Mouse (Mus musculus): ENCODE measurements around the gene Dnaaf1. TPM values are rescaled to one million over a fixed set of nuclear protein-coding genes. Genes with fewer than 3 reads are reported as not detected.

Gene Dnaaf1
- 0.11 and 0.37 TPM in 2 replicates for polyA plus RNA-seq (2014; fragmentation: Nextera tagmentation; extraction: Ambion mirVana)

- ATAC-seq (ENCODE audit: low FRiP score, low TSS enrichment), result peak; percentile 89
- Histone ChIP-seq H3K27me3 (ENCODE audit: control insufficient read depth, insufficient read depth, low read length) (peaks cover 4% of the 10 kb centered on the region), H3K9me3 (ENCODE audit: control insufficient read depth, low read length) (no peaks in the 10 kb centered on the region), H3K4me1 (ENCODE audit: control insufficient read depth, insufficient read depth, low read length) (peaks cover 5% of the 10 kb centered on the region; the same call in 1 of the 2 replicates), H3K9ac (ENCODE audit: low read depth, low read length) (peak within 1 kb of the TSS; percentile 76), H3K4me3 (ENCODE audit: low read length) (peak within 1 kb of the TSS; percentile 70), H3K36me3 (ENCODE audit: control insufficient read depth, insufficient read depth, low read length) (no peaks in the 10 kb centered on the region), H3K4me2 (replicated peaks; ENCODE audit: low read depth, low read length) (peak within 1 kb of the TSS; percentile 98), H3K27ac (ENCODE audit: low read depth, low read length) (0 out of 2 replicates have a peak within 1 kb of the TSS, but pooled peaks have one; percentile 26)
- WGBS, result 1% methylated on average over 91 of the region's 97 CpGs
These were observed at the start of gene Dnaaf1, which contains the start of gene Hsdl1 for GRCm38 (mm10) chr8:119574437-119575365. TSS of gene Dnaaf1 (plus strand) at chr8:119575235. TSS of gene Hsdl1 (minus strand) at chr8:119575183.

DNA sequence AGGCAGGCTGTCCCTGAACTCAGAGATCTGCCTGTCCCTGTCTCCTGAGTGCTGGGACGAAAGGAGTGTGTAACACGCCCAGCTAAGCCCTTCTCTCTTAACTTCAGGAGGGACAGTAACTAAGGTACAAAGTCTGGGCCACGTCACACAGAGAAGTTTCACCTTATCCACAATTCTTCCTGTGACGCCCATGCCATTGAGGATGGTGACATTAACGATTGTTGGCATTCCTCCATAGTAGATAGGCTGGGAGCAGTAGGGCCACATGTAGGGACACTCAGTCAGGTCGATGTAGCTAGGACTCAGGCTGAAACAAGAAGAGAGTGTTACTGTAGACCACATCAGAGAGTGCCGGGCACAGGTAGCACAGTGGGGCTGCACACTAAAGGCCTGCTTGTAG, 46.3 kb upstream of the Dnaaf1 start:
- no peak overlapping the region for H3K4me2 ChIP-seq (replicated peaks; ENCODE audit: low read depth, low read length)
- no peak overlapping the region for H3K4me3 ChIP-seq (ENCODE audit: low read length)
- WGBS, result 93% methylated on average over 7 of the region's 7 CpGs
- no peak overlapping the region for H3K9ac ChIP-seq (ENCODE audit: low read depth, low read length)
- no peaks in the 10 kb centered on the region for H3K4me1 ChIP-seq (ENCODE audit: control insufficient read depth, insufficient read depth, low read length)
- H3K27me3 ChIP-seq (ENCODE audit: control insufficient read depth, insufficient read depth, low read length), result no peaks in the 10 kb centered on the region
- H3K9me3 ChIP-seq (ENCODE audit: control insufficient read depth, low read length), result no peaks in the 10 kb centered on the region
- H3K36me3 ChIP-seq (ENCODE audit: control insufficient read depth, insufficient read depth, low read length), result peaks cover 86% of the 10 kb centered on the region
- H3K27ac ChIP-seq (ENCODE audit: low read depth, low read length), result no peak overlapping the region
- no peak for ATAC-seq (ENCODE audit: low FRiP score, low TSS enrichment)

DNA sequence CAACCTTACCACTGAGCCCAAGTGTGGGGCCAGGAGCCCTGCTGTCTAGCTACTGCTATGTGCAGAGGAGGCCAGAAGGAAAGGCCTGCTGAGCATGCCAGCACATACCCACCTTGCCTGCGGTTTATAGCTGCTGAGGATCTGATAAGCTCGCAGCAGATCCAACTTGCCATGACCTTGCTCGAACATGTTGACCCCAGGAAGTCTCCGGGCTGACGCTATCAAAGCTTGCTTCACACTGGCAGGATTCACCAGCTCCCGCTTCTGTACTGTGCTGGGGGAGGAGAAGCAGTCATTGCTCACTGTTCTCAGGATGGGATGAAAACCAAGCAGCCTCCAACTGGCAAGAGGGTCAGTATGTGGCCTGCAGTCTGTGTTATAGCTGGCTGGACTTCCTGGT, 44.1 kb upstream of the Dnaaf1 start:
- Histone ChIP-seq H3K36me3 (ENCODE audit: control insufficient read depth, insufficient read depth, low read length) (peaks cover 86% of the 10 kb centered on the region), H3K27me3 (ENCODE audit: control insufficient read depth, insufficient read depth, low read length) (no peaks in the 10 kb centered on the region), H3K9me3 (ENCODE audit: control insufficient read depth, low read length) (no peaks in the 10 kb centered on the region), H3K4me3 (ENCODE audit: low read length) (no peak overlapping the region), H3K9ac (ENCODE audit: low read depth, low read length) (no peak overlapping the region), H3K27ac (ENCODE audit: low read depth, low read length) (no peak overlapping the region), H3K4me1 (ENCODE audit: control insufficient read depth, insufficient read depth, low read length) (no peaks in the 10 kb centered on the region), H3K4me2 (replicated peaks; ENCODE audit: low read depth, low read length) (no peak overlapping the region)
- ATAC-seq (ENCODE audit: low FRiP score, low TSS enrichment), result no peak
- 85% methylated on average over 6 of the region's 6 CpGs for WGBS

DNA sequence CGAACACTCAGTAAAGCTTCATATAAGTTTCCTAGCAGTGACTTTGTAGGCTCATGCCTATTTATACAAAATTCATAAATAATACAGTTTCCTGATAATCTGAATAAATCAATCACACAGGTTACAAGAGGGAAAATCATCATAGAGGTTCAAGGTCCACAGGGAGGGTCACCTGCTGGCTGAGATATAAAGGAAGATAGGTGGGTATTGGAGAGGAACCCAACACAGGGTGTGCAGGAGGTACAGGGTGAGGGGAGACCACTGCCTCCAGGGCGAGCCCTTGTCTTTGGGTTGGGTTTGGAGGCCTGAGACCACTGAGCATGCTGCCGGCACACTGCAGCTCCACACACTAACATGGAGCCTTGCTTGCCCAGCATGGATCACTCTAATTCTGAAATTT, 43.6 kb upstream of the Dnaaf1 start:
- Histone ChIP-seq H3K36me3 (ENCODE audit: control insufficient read depth, insufficient read depth, low read length) (peaks cover 90% of the 10 kb centered on the region), H3K4me1 (ENCODE audit: control insufficient read depth, insufficient read depth, low read length) (no peaks in the 10 kb centered on the region), H3K9me3 (ENCODE audit: control insufficient read depth, low read length) (no peaks in the 10 kb centered on the region), H3K4me2 (replicated peaks; ENCODE audit: low read depth, low read length) (no peak overlapping the region), H3K9ac (ENCODE audit: low read depth, low read length) (no peak overlapping the region), H3K27me3 (ENCODE audit: control insufficient read depth, insufficient read depth, low read length) (no peaks in the 10 kb centered on the region), H3K4me3 (ENCODE audit: low read length) (no peak overlapping the region), H3K27ac (ENCODE audit: low read depth, low read length) (no peak overlapping the region)
- no peak for ATAC-seq (ENCODE audit: low FRiP score, low TSS enrichment)
- WGBS, result 95% methylated on average over 3 of the region's 3 CpGs

- Histone ChIP-seq H3K27ac (ENCODE audit: low read depth, low read length) (no peak overlapping the region), H3K36me3 (ENCODE audit: control insufficient read depth, insufficient read depth, low read length) (peaks cover 95% of the 10 kb centered on the region), H3K9ac (ENCODE audit: low read depth, low read length) (no peak overlapping the region), H3K4me2 (replicated peaks; ENCODE audit: low read depth, low read length) (no peak overlapping the region), H3K9me3 (ENCODE audit: control insufficient read depth, low read length) (no peaks in the 10 kb centered on the region), H3K27me3 (ENCODE audit: control insufficient read depth, insufficient read depth, low read length) (no peaks in the 10 kb centered on the region), H3K4me1 (ENCODE audit: control insufficient read depth, insufficient read depth, low read length) (no peaks in the 10 kb centered on the region), H3K4me3 (ENCODE audit: low read length) (no peak overlapping the region)
- 85% methylated on average over 9 of the region's 9 CpGs for WGBS
- no peak for ATAC-seq (ENCODE audit: low FRiP score, low TSS enrichment)
These were observed 43.1 kb upstream of the Dnaaf1 start for GRCm38 (mm10) chr8:119531973-119532372.

DNA sequence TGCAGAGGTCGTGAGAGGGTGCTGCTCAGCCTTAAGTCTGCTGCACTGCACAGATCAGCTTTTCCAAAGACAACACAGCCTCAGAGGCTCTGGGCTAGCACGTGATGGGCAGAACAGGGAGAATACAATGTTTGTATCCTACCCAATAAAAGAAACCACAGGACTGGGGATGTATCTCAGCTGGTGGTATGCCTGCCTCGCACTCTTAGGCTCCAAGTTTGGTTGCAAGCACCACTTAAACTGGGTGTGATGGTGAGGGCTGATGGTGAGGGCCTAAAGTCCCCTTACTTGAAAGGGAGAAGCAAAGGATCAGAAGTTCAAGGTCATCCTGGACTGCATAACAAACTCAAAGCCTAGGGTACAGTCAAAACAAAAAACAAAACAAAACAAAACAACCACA, 30.4 kb upstream of the Dnaaf1 start:
- no peaks in the 10 kb centered on the region for H3K27me3 ChIP-seq (ENCODE audit: control insufficient read depth, insufficient read depth, low read length)
- H3K27ac ChIP-seq (ENCODE audit: low read depth, low read length), result no peak overlapping the region
- ATAC-seq (ENCODE audit: low FRiP score, low TSS enrichment), result no peak
- no peaks in the 10 kb centered on the region for H3K9me3 ChIP-seq (ENCODE audit: control insufficient read depth, low read length)
- WGBS, result 82% methylated on average over 3 of the region's 3 CpGs
- no peaks in the 10 kb centered on the region for H3K4me1 ChIP-seq (ENCODE audit: control insufficient read depth, insufficient read depth, low read length)
- no peak overlapping the region for H3K4me3 ChIP-seq (ENCODE audit: low read length)
- peaks cover 77% of the 10 kb centered on the region for H3K36me3 ChIP-seq (ENCODE audit: control insufficient read depth, insufficient read depth, low read length)
- H3K9ac ChIP-seq (ENCODE audit: low read depth, low read length), result no peak overlapping the region
- H3K4me2 ChIP-seq (replicated peaks; ENCODE audit: low read depth, low read length), result no peak overlapping the region

DNA sequence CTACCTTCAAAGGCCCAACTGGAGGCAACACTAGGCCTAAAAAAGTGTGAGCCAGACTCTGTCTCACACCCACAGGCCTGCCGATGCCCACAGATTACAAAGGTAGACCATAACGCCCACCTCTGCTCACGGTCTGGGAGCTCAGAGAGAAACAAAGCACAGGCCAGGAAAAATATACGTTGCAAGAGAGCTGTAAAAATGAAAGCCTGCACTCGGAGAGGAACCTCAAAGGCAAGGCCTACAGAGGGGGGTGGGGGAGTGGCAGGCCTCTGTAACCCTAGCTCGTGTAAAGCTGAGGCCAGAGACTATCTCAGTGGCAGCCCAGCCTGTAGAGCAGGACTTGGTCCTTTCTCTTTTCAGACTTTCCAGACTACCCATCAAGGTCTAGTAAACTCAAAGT, 29.9 kb upstream of the Dnaaf1 start:
- no peaks in the 10 kb centered on the region for H3K4me1 ChIP-seq (ENCODE audit: control insufficient read depth, insufficient read depth, low read length)
- no peaks in the 10 kb centered on the region for H3K9me3 ChIP-seq (ENCODE audit: control insufficient read depth, low read length)
- H3K4me2 ChIP-seq (replicated peaks; ENCODE audit: low read depth, low read length), result no peak overlapping the region
- H3K4me3 ChIP-seq (ENCODE audit: low read length), result no peak overlapping the region
- no peak overlapping the region for H3K9ac ChIP-seq (ENCODE audit: low read depth, low read length)
- 0 out of 2 replicates have a peak, but pooled peaks have one; percentile 49 for ATAC-seq (ENCODE audit: low FRiP score, low TSS enrichment)
- H3K27me3 ChIP-seq (ENCODE audit: control insufficient read depth, insufficient read depth, low read length), result no peaks in the 10 kb centered on the region
- no peak overlapping the region for H3K27ac ChIP-seq (ENCODE audit: low read depth, low read length)
- WGBS, result 40% methylated on average over 6 of the region's 6 CpGs
- H3K36me3 ChIP-seq (ENCODE audit: control insufficient read depth, insufficient read depth, low read length), result peaks cover 71% of the 10 kb centered on the region

GRCm38 (mm10) chr8:119545791-119546190, 29.2 kb upstream of the Dnaaf1 start:
- no peak overlapping the region for H3K4me2 ChIP-seq (replicated peaks; ENCODE audit: low read depth, low read length)
- no peak for ATAC-seq (ENCODE audit: low FRiP score, low TSS enrichment)
- no peaks in the 10 kb centered on the region for H3K4me1 ChIP-seq (ENCODE audit: control insufficient read depth, insufficient read depth, low read length)
- no peak overlapping the region for H3K27ac ChIP-seq (ENCODE audit: low read depth, low read length)
- H3K9me3 ChIP-seq (ENCODE audit: control insufficient read depth, low read length), result no peaks in the 10 kb centered on the region
- 0 out of 2 replicates have a peak overlapping the region, but pooled peaks have one; percentile 18 for H3K9ac ChIP-seq (ENCODE audit: low read depth, low read length)
- no peak overlapping the region for H3K4me3 ChIP-seq (ENCODE audit: low read length)
- peaks cover 65% of the 10 kb centered on the region for H3K36me3 ChIP-seq (ENCODE audit: control insufficient read depth, insufficient read depth, low read length)
- WGBS, result 86% methylated on average over 6 of the region's 6 CpGs
- no peaks in the 10 kb centered on the region for H3K27me3 ChIP-seq (ENCODE audit: control insufficient read depth, insufficient read depth, low read length)

GRCm38 (mm10) chr8:119547019-119547691, 27.9 kb upstream of the Dnaaf1 start:
- no peaks in the 10 kb centered on the region for H3K27me3 ChIP-seq (ENCODE audit: control insufficient read depth, insufficient read depth, low read length)
- no peaks in the 10 kb centered on the region for H3K4me1 ChIP-seq (ENCODE audit: control insufficient read depth, insufficient read depth, low read length)
- H3K9me3 ChIP-seq (ENCODE audit: control insufficient read depth, low read length), result no peaks in the 10 kb centered on the region
- H3K27ac ChIP-seq (ENCODE audit: low read depth, low read length), result no peak overlapping the region
- no peak overlapping the region for H3K4me3 ChIP-seq (ENCODE audit: low read length)
- 79% methylated on average over 18 of the region's 18 CpGs for WGBS
- ATAC-seq (ENCODE audit: low FRiP score, low TSS enrichment), result no peak
- peaks cover 52% of the 10 kb centered on the region for H3K36me3 ChIP-seq (ENCODE audit: control insufficient read depth, insufficient read depth, low read length)
- H3K9ac ChIP-seq (ENCODE audit: low read depth, low read length), result no peak overlapping the region
- H3K4me2 ChIP-seq (replicated peaks; ENCODE audit: low read depth, low read length), result no peak overlapping the region

Data from kidney, embryonic 14.5 days (tissue).